Mouse (Mus musculus) lung, postnatal 0 days (tissue): ENCODE data around the gene Mindy4. TPM values are rescaled to one million over a fixed set of nuclear protein-coding genes. Genes with fewer than 3 reads are reported as not detected.
A peak's percentile ranks its signal among the peaks of the same experiment; 100 is the strongest.

Source experiments
- ATAC-seq: fragments of 200-750 bp; cut with Nextera tagmentation; 2 replicates; pipeline ENCODE4 v1.8.0; 2017; ENCODE audit warnings: moderate library complexity
- DNase-seq: peaks from one replicate; pipeline ENCODE4 v3.0.0-alpha.2; 2016; ENCODE audit warnings: low spot score
- H3K27ac ChIP-seq: fragments of 300-500 bp; sonication (generic); 2 replicates; pipeline ENCODE4 v1.5.1; 2014; ENCODE audit warnings: antibody characterized with exemption, mild to moderate bottlenecking, low read length, mixed read lengths
- H3K27me3 ChIP-seq: fragments of 300-500 bp; sonication (generic); replicated peaks from 2 replicates; pipeline ENCODE4 v1.6.1; 2014; ENCODE audit warnings: low read length, mixed read lengths; ENCODE audit not compliant: insufficient read depth
- H3K36me3 ChIP-seq: fragments of 300-500 bp; sonication (generic); 2 replicates; pipeline ENCODE4 v1.6.1; 2014; ENCODE audit warnings: low read length, mixed read lengths; ENCODE audit not compliant: insufficient read depth
- H3K4me1 ChIP-seq: fragments of 300-500 bp; sonication (generic); 2 replicates; pipeline ENCODE4 v1.6.1; 2014; ENCODE audit warnings: antibody characterized with exemption, low read depth, low read length, mixed read lengths; ENCODE audit not compliant: insufficient read depth
- H3K4me2 ChIP-seq: fragments of 300-500 bp; sonication (generic); replicated peaks from 2 replicates; pipeline ENCODE4 v1.6.1; 2014; ENCODE audit warnings: low read depth, mild to moderate bottlenecking, low read length, moderate library complexity, mixed read lengths
- H3K4me3 ChIP-seq: fragments of 300-500 bp; sonication (generic); 2 replicates; pipeline ENCODE4 v1.5.1; 2014; ENCODE audit warnings: low read depth, low read length
- H3K9ac ChIP-seq: fragments of 300-500 bp; sonication (generic); replicated peaks from 2 replicates; pipeline ENCODE4 v1.6.1; 2014; ENCODE audit warnings: low read depth, mild to moderate bottlenecking
- H3K9me3 ChIP-seq: fragments of 300-500 bp; sonication (generic); 2 replicates; pipeline ENCODE4 v1.6.1; 2016; ENCODE audit warnings: low read length, mixed read lengths
- CTCF ChIP-seq: IDR thresholded peaks from 2 replicates; pipeline ENCODE4 v1.5.1; 2016; ENCODE audit warnings: antibody characterized with exemption, mild to moderate bottlenecking
- EP300 ChIP-seq: IDR thresholded peaks from 2 replicates; pipeline ENCODE4 v1.6.1; 2016; ENCODE audit warnings: antibody characterized with exemption, mild to moderate bottlenecking, control low read depth
- WGBS: fragments of 180-500 bp; shearing (Covaris S2); extraction: QIAGEN DNeasy Blood & Tissue Kit; methylation state at CpG from one replicate; pipeline ENCODE4 v1.1.7; 2014; 5-methylcytosine and 5-hydroxymethylcytosine counted together
- polyA plus RNA-seq: library from polyadenylated mRNA; unstranded; fragments of >200 nt; fragmentation: Nextera tagmentation; extraction: Ambion mirVana; gene quantifications from 2 replicates; pipeline ENCODE4 v1.2.1, GENCODE M21; 2015

The Mindy4 gene
- polyA plus RNA-seq, 1 experiment from 2014 or later: 14.4 TPM

DNA sequence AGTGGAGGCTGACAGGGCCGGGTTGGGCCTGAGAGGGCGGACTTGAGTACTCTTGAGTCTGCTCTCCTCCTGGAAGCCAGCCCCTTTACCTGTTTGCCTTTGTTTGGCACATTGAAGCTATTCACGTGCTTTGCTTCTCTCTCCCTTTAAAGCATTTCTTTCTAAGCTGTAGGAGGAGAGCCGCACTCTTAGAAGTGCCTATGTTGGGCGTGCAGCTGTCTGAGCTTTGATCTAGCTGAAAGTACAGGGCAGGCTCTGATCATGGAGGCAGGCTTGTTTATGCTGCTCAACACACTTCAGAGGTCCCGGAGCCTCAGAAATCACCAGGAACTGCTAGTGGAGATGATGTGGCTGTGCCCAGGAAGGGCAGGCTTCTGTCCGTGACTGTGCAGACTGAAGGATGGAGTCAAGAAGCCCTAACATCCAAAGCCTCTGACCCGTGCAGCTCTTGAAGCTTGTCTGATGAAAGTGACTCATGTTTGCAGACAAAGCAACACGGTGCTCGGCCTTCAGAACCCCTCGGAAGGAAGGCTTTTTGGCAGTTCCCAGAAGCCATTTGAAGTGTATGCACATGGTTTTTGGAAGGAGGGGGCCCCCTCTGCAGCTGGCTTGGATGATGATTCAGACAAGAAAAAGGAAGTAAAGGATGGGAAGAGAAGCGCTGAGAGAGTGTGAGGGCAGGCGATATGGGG is 53.5 kb downstream of the Mindy4 start:
- H3K4me3 ChIP-seq: no peak overlapping the region
- no peak overlapping the region for H3K9ac ChIP-seq
- peak overlapping the region; percentile 71 for H3K27ac ChIP-seq
- DNase-seq (peak; percentile 93), ATAC-seq (peak; percentile 91)
- no peaks in the 10 kb centered on the region for H3K27me3 ChIP-seq
- no peaks in the 10 kb centered on the region for H3K36me3 ChIP-seq
- 36% methylated on average over 13 of the region's 13 CpGs for WGBS
- no peak overlapping the region for H3K4me2 ChIP-seq
- H3K4me1 ChIP-seq: peaks cover 4% of the 10 kb centered on the region; the same call in 1 of the 2 replicates
- TF ChIP-seq EP300 (peak; percentile 97), CTCF (no peak)
- H3K9me3 ChIP-seq: no peaks in the 10 kb centered on the region

DNA sequence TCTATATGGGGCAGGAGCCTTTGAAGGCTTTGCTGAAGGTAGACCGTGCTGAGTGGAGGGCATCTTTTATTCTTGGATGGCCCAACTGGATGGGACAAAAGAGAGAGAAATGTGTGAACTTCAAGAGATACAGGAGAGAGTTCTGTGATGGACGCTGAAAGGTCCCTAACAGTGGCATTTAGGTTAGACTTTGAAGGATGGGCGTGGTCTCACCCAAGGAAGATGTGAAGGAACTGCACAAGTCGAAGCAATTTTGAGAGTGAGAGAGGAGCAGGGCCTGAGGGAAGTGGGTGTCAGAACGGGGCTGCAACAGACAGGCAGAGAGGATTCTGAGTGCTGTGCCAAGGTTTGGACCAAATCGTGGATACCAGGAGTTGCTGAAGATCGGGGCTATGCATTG is 54.1 kb downstream of the Mindy4 start:
- Histone ChIP-seq H3K9ac (no peak overlapping the region), H3K4me1 (peaks cover 3% of the 10 kb centered on the region; the same call in 1 of the 2 replicates), H3K27me3 (no peaks in the 10 kb centered on the region), H3K27ac (peak overlapping the region; percentile 71), H3K4me3 (no peak overlapping the region), H3K36me3 (no peaks in the 10 kb centered on the region), H3K4me2 (no peak overlapping the region), H3K9me3 (no peaks in the 10 kb centered on the region)
- DNase-seq: no peak
- 53% methylated on average over 7 of the region's 7 CpGs for WGBS
- TF ChIP-seq CTCF (no peak), EP300 (no peak)
- ATAC-seq: no peak

DNA sequence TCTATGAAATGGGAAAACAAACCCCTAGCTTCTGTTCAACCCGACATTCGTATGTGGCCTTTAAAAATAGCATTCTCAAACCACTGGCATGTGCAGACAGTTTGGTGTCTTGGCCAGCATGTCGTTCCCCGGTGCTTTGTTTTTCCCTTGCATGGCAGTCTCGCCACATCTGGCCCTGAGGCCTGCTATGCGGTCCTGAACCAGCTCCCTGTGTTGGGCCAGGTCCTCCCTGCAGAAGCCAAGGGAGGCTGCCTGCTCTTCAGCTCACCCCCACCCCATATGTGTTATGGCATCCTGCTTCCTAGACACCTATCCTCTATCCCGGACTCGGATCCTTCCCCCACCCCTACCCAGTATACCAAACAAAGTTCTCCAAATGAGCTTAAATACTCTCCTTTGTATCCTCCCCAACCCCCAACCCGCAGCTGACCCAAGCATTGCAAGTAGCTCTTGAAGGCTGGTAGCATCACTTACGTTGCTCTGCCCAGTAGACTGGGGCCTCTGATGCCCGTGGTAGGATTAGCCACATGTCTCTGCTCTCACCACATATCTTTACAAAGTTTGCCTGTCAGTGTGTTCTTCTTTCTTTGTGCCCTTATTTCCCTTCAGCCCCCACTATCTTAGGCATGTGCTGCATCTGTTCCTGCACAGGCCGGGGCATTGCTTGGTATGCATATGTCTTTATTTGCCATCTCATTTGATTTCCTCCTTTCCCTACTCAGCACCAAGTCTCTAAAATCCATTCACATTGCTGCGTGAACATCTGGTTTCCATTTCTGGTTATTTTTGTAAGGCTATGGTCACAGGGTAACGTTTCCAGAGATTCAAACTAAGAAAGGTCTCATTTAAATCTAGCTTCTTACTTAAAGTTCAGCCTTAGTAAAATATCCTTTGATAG is 55.5 kb downstream of the Mindy4 start:
- TF ChIP-seq CTCF (no peak), EP300 (no peak)
- Histone ChIP-seq H3K9me3 (no peaks in the 10 kb centered on the region), H3K4me1 (peaks cover 3% of the 10 kb centered on the region; the same call in 1 of the 2 replicates), H3K4me2 (no peak overlapping the region), H3K27ac (no peak overlapping the region), H3K27me3 (no peaks in the 10 kb centered on the region), H3K9ac (no peak overlapping the region), H3K36me3 (no peaks in the 10 kb centered on the region), H3K4me3 (no peak overlapping the region)
- DNase-seq (no peak), ATAC-seq (no peak)
- WGBS: 70% methylated on average over 14 of the region's 14 CpGs

DNA sequence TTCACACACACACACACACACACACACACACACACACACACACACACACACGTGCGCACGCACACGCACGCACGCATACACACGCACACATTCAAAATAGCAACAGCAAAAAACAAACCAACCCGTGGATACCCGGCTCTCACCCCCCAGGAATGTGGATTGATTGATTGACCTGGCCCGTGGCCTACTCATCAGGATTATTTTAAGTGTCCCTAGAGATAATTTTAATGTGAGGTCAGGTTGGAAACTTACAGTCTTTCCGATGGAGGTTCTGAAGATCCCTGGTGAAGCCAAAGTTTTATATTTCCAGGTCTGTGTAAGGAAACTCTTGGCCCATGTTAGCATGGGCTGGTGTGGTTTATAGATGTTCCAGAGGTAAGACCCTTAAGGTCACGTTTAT is 59.0 kb downstream of the Mindy4 start:
- Histone ChIP-seq H3K9me3 (no peaks in the 10 kb centered on the region), H3K36me3 (no peaks in the 10 kb centered on the region), H3K4me3 (no peak overlapping the region), H3K4me2 (no peak overlapping the region), H3K9ac (no peak overlapping the region), H3K4me1 (no peaks in the 10 kb centered on the region; the same call in 1 of the 2 replicates), H3K27ac (no peak overlapping the region), H3K27me3 (no peaks in the 10 kb centered on the region)
- WGBS: 65% methylated on average over 12 of the region's 12 CpGs
- ATAC-seq (no peak), DNase-seq (no peak)
- TF ChIP-seq CTCF (no peak), EP300 (no peak)

DNA sequence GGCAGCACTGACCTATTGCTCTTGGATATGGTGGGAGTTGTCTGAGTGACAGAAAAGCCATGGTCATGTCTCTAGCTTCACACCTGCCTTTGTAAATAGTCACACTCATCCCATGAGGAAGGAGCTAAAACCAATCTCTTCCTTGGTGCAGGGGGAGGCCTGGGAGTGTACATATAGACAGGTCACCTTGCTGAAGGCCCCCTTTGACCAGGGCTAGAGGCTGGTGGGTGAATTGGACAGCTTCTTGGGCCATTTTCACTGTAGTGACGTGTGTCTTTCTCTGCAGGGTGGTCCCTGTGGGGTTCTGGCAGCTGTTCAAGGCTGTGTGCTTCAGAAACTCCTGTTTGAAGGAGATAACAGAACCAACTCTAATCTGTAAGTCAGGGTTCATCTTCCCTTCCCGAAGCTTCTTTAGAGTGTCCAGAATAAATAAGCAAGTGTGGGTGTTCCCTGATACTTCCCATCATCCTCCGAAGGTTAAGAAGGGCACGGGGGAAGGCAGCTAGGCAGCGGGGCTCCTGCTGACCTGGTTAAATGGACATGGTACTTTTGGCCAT is 60.4 kb downstream of the Mindy4 start:
- Histone ChIP-seq H3K27ac (no peak overlapping the region), H3K4me2 (no peak overlapping the region), H3K9me3 (no peaks in the 10 kb centered on the region), H3K4me3 (no peak overlapping the region), H3K36me3 (no peaks in the 10 kb centered on the region), H3K27me3 (no peaks in the 10 kb centered on the region), H3K9ac (no peak overlapping the region), H3K4me1 (no peaks in the 10 kb centered on the region)
- WGBS: 50% methylated on average over 5 of the region's 5 CpGs
- ATAC-seq (no peak), DNase-seq (no peak)
- TF ChIP-seq CTCF (no peak), EP300 (no peak)

DNA sequence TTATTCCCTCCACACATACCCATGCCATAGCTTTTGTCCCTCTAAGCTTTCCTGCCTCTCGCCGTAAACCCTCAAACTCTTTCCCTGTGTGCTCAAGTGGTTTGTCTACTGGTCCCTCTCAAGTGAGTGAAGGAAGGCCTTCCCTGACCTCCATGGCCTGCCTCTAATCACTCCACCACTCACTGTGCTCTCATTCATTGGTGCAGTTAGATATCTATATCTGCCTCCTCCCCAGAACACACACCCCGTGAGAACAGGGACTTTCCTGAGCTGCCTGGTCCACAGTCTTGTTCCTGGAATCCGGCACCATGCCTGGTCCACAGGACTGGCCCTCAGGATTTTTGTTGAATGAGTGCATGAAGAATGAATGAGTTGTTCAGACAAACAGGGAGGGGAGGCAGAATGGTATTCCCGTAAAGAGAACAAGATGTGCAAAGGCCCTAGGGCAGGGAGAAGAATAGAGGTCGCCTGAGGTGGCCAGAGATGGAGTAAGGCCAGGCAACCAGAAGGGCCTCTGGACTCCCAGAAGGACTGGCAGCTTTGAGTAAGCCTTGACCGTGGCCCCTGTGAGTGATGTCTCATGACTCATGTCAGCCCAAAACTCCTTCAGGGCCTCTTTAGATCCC is 61.7 kb downstream of the Mindy4 start:
- DNase-seq (no peak), ATAC-seq (no peak)
- Histone ChIP-seq H3K27ac (no peak overlapping the region), H3K9me3 (no peaks in the 10 kb centered on the region), H3K9ac (no peak overlapping the region), H3K4me1 (no peaks in the 10 kb centered on the region), H3K36me3 (no peaks in the 10 kb centered on the region), H3K4me3 (no peak overlapping the region), H3K4me2 (no peak overlapping the region), H3K27me3 (no peaks in the 10 kb centered on the region)
- WGBS: 75% methylated on average over 7 of the region's 7 CpGs
- no peak for TF ChIP-seq CTCF
- TF ChIP-seq EP300: no peak
